Mouse (Mus musculus): ENCODE data around the gene Psmc6. TPM values are rescaled to one million over a fixed set of nuclear protein-coding genes. Genes with fewer than 3 reads are reported as not detected.

The Psmc6 gene
- polyA plus RNA-seq (2015; fragmentation: Illumina TruSeq; extraction: RNeasy Lipid Tissue Mini Kit (QIAGEN cat#74804); ENCODE audit: low read depth, low replicate concordance), result 133 TPM

GRCm38 (mm10) chr14:45329589-45330181 lies at the start of gene Psmc6:
TSS of gene Psmc6 (plus strand) at chr14:45329788.

DNA sequence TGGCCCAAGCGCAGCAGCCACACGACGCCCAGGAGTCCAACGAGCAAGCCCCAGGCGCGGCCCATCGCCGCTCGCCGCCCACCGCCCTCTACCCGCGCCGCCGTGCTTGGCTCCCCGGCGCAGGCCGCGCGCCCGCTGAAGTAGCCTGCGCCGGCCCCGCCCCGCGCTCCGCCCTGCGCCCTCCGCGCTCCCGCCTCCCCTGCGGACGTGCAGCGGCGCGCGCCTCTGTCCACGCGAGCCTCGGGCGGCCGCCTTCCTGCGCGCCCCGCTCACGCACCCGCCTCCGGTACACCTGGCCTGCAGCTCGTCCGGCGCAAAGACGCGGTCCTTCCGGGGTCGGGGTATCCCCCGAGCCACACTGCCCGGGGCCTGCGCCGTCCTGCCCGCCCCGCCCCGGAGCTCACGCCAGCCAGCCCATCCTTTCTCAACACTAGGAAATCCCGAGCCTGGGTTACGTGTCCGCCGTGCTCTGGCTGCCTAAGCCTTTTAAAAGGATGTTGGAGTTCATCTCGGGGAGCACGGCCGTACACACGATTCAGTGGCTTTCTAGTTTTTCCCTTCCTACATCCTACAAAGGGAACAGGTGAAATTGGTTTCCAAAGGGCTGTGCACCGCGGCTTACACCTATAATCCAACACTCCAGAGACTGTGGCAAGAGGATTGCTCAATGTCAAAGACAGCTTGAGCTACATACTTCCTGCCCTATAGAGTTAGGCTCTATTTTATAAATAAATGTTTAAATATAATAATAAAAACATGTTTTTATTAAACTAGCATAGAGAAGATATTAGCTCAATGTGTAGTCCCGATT lies 11.0 kb upstream of the Psmc6 start, which contains the start of gene Ero1l:
Gene Ero1l (minus strand): TSS at position 346 of the 811 bp plus-strand sequence.

GRCm38 (mm10) chr14:45350931-45351859 lies 21.6 kb downstream of the Psmc6 start, which contains the start of gene Styx:
TSS of gene Styx (plus strand) at chr14:45351093.

Other genes with a start within 250 kb of the Psmc6 start
- gene Gpr137c, start 110.1 kb upstream of the Psmc6 start, polyA plus RNA-seq (2015; fragmentation: Illumina TruSeq; extraction: RNeasy Lipid Tissue Mini Kit (QIAGEN cat#74804); ENCODE audit: low read depth, low replicate concordance), result 24.9 TPM
- gene Txndc16, start 109.5 kb upstream of the Psmc6 start, polyA plus RNA-seq (2015; fragmentation: Illumina TruSeq; extraction: RNeasy Lipid Tissue Mini Kit (QIAGEN cat#74804); ENCODE audit: low read depth, low replicate concordance), result 55.5 TPM
- gene Ero1l, start 11.0 kb upstream of the Psmc6 start, polyA plus RNA-seq (2015; fragmentation: Illumina TruSeq; extraction: RNeasy Lipid Tissue Mini Kit (QIAGEN cat#74804); ENCODE audit: low read depth, low replicate concordance), result 32.6 TPM
- gene Styx, start 21.3 kb downstream of the Psmc6 start, polyA plus RNA-seq (2015; fragmentation: Illumina TruSeq; extraction: RNeasy Lipid Tissue Mini Kit (QIAGEN cat#74804); ENCODE audit: low read depth, low replicate concordance), result 12.4 TPM
- gene Gnpnat1, start 75.1 kb downstream of the Psmc6 start, polyA plus RNA-seq (2015; fragmentation: Illumina TruSeq; extraction: RNeasy Lipid Tissue Mini Kit (QIAGEN cat#74804); ENCODE audit: low read depth, low replicate concordance), result 16.5 TPM
- 91.4 TPM for gene Fermt2, start 200.3 kb downstream of the Psmc6 start, polyA plus RNA-seq (2015; fragmentation: Illumina TruSeq; extraction: RNeasy Lipid Tissue Mini Kit (QIAGEN cat#74804); ENCODE audit: low read depth, low replicate concordance)